Mouse (Mus musculus): ENCODE results near the gene Tent2.

- TF ChIP-seq CTCF (IDR thresholded peaks at IDR 0.05) (no peak), EP300 (IDR thresholded peaks at IDR 0.05) (no peak)
These were observed 55.9 kb downstream of the Tent2 start for GRCm38 (mm10) chr13:93136251-93136650.

All from lung, postnatal 0 days (tissue).